Mouse (Mus musculus) liver, embryonic 14.5 days (tissue): Measurements from ENCODE around the gene Dhrs1.

Experiments used
- CTCF ChIP-seq: IDR thresholded peaks from 2 replicates; pipeline ENCODE4 v1.5.1; 2016; ENCODE audit warnings: antibody characterized with exemption, low read depth, control low read depth
- EP300 ChIP-seq: IDR thresholded peaks from 2 replicates; pipeline ENCODE4 v1.6.1; 2016; ENCODE audit warnings: antibody characterized with exemption, low read depth

DNA sequence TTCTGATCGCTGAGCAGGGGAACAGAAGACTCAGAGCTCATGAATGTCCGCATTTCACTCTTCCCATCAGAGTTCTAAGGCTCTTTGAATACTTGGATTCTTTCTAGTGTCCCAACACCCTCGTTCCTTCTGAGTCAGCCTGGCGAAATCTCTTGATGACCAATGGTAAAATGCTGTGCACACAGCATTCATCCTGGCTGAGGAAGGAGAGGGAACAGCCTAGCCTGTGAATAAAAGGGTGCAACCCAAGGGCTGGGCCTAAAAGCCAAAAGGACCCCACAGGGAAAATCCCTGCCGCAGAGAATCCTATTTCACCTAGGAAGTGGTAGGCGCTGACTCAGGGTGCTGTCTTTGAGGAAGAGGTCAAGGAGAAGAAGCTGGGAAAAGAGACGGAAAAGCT, 15.4 kb downstream of the Dhrs1 start:
- TF ChIP-seq EP300, result no peak
- no peak for TF ChIP-seq CTCF
